Mouse (Mus musculus): ENCODE measurements around the gene Tmem234.

Tmem234 gene

DNA sequence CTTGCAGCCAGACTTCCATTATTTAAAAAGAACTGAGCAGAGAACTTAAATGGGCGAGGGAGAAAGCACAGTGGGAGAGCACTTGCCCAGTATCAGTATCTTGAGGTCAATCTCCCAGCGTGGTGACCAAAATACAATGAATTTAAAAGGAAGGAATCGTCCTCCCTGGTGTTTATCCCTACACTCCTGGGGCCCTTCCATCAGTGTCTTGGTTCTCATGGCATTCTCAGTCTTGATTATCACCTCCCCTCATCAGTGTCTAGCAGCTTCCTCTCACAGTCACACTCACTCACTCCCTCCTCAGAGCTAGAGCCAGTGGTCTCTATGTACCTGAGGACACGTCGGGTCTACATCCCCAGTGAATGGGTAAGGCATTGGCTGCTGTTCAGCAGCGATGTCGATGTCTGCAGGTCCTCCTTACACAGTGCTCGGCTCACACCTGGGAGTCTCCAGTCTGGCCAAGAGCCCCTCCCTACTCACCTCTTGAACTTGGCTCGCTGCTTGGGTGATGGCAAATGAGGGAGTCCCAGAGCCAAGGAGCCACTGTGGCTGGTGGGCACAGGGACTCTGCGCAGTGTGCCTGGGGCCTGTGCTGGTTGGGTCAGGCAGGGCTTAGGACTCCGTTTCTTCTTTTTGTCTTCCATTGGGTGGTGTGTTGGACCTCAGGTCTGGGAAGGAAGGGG is 21.8 kb downstream of the Tmem234 start:
- no peak for DNase-seq (ENCODE audit: low read depth, low spot score)

DNA sequence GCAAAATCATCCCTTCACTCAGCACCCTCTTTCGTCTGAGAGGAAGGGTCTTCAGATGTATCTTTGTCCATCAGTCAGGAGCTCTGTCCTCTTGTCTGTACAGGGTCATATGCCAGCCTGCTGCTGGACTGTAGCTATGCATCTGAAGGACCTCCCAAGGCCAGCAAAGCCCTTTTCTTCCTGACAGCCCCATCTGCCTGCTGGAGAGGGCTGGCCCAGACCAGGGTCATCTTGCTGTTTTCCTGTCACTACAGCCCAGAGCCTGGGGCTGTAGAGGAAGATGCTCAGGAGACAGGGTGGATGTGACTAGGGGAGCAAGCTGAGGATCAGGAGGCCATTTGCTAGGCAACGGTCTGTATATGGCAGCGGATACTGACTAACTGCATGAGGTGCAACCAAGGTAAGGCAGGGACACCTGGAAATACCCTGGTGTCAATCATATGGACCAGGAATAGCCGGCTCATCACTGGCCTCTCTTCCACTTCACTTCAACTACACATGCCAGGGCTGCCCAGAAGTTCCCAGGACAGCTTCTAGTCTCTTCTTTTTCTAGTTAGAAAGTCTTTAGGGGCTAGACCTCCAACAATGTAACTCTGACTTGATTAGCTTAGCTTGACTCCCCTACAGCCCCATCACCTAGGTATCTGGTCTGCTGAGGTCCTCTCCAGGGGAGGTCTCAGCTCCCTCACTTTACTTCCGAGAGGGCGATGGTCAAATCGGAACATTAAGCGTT is 22.5 kb downstream of the Tmem234 start:
- DNase-seq (ENCODE audit: low read depth, low spot score): no peak

DNA sequence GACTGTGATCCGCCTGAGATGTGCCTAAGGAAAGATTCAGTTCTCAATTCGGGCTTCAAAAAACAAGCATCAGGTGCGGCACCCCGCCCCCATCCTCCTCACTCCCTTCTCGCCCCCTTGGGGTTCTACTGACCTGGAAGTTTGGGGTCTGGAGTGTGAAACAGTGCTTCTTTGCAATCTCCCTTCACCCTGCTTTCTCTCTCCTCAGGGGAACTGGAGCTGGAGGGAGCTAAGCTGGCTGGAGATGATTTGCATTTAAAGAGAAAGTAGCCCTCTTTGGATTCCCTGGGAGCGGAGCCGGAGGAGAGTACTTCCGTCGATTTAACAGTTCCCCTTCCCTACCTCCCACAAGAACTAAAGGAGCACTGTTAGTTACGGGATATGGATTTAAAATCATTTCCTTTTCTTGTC is 23.2 kb downstream of the Tmem234 start, which contains the start of gene Ccdc28b:
Gene Ccdc28b, minus strand, starts transcription at position 267 of the 411 bp plus-strand sequence.
- DNase-seq (ENCODE audit: low read depth, low spot score): no peak

DNA sequence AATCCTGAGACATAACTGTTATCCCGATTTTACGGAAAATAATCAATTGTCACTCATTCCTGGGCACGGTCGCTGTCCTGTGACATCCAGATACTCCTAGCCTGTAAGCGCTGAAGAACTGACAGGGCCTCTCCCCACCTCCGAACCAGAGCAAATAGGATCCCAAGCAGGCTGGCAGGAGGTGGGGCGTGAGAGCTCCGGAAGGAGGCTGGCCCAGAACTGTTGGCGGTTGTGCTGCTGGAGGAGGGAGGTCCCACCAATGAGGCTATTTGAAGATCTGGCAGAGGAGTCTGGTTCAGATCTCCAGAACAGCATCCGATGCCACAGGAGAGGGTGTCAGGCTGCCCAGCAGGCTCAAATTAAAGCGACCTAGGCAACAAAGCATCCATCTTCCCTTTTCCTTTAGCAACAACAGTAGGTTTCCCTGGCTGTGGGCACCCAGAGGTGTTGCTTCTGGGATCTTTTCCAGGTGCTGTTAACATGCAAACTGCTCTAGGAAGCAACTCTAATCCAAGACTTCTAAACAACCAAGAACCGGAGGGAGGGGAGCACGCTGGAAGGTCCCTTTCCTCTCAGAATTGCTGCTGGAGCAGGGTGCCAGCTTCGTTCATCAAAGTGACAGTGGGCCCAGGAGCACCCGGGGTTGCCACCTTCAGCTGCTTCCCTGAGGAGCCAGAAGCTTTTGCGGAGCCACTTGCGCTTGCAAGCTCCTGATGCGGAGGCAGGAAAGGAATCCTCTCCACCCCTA is 24.0 kb downstream of the Tmem234 start:
- peak; percentile 95 for DNase-seq (ENCODE audit: low read depth, low spot score)

DNA sequence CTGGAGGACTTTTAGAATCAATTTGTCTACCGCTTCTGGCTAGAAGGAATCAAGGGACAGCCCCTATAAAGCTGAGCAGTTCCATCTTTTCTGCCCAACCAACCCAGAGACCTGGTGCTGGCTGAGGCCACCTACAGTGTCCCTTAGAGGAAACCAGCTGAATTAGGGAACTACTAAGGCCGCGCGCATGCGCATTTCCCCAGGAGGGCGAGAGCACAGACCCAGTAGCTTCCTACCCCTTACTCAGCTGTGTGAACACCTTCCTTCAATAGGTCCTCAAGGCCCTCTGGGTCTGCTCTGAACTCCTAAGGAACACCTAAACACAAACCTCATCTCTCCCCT is 24.5 kb downstream of the Tmem234 start:
- peak; percentile 81 for DNase-seq (ENCODE audit: low read depth, low spot score)

DNA sequence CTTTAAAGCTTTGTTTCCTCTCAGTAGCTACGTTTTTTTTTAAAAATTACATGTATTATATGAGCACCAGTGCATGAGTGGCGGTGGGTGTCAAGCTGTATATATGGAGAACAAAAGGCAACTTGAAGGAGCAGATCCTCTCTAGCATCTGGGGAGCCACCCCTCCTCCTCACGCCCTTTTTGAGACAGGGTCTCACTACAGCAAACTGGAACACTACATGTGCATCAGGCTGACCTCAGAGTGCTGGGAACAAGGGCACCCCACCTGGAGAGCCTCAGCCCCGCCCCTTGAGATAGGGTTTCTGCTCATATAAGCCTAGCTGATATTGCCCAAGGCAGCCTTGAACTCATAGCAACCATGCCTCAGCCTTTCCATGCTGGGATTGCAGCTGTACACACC is 25.0 kb downstream of the Tmem234 start:
- no peak for DNase-seq (ENCODE audit: low read depth, low spot score)

DNA sequence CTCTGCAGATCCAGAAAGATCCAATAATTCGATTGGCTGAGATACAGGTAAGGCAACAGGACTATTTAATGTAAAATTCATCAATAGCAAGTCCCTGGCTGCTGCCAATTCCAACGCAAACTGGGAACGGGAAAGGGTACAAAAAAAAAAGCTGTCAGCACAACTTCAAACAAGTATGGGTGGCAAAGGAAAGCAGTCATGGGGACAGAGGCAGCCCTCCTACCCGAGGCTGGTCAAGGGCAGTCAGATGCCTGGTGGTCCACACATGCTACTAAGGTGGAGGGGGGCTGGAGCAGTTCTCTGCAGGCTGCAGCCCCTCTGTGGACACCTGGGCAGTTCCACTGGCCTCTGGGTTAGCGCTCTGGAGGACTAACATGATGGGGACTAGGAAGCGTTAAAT is 25.6 kb downstream of the Tmem234 start:
- no peak for DNase-seq (ENCODE audit: low read depth, low spot score)

DNA sequence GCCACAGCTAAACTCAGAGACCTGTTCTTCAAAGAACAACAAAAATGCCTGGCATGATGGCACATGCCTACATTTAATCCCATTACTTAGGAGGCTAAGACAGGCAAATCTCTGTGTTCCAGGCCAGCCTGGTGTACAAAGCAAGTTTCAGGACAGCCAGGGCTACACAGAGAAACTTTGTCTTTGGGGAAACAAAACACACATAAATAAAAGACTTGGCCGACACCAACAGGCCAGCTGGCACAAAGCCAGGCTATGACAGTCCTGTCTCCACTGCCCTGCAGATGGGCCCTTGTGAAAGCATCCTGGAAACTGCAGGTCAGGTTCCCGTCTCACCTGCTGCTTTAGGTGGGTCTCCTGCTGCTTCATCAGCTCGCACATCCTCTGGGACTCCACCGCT is 30.5 kb downstream of the Tmem234 start:
- no peak for DNase-seq (ENCODE audit: low read depth, low spot score)

DNA sequence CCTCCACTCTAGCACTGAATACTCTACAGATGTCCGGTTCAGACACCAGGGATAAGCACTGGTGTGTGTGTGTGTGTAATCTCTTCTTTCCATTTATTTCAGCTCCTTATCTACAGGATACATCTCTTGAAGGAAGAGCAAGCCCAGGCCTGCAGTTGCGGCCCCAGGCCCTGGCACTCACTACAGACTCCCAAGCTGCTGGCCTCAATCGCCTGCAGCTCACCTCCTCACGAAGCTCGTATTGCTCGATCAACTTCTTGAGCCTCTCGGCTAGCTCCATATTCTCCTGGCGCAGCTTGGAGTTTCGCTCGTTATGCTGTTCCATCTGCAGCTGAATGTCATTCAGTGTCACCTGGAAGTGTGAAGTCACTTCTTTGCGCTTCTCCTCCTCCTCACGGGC is 31.4 kb downstream of the Tmem234 start:
- no peak for DNase-seq (ENCODE audit: low read depth, low spot score)

DNA sequence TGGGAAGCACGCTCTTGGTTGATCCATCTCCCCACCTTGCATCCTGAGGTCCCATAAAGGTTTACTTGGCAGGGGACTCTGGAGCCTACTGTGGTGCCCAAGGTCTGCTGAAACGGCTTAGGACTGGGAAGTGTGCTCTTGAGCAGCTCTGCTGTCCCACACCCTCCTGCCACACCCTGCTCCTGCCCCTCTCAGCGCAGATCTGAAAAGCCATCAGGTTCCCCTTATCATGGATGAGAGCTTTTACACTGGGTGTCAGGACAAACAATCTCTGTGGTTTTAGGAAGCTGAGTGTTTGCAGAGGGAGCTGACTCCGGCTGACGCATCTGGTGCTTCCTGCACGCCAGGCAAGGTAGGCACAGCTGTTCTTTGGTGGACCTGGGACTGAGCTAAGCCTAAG is 33.4 kb downstream of the Tmem234 start:
- no peak for DNase-seq (ENCODE audit: low read depth, low spot score)

DNA sequence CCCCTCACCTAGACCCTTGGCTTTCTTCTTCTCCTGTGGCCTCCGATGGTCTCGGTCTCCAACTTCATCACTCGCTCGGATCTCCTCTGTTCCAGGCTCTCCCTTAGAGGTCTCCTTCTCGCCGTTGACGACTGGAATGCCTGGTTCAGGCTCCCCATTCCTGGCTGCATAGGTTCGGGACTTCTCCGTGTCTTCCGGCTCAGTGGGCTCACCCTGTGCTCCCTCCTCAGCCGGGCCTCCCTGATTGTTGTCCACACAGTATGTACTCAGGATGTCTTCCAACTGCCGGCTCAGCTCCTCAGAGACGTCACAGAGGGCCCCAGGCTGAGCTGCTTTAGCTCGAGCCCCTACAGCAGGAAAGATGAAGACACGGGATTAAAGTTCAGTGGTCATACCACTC is 38.8 kb downstream of the Tmem234 start:
- DNase-seq (ENCODE audit: low read depth, low spot score): no peak

DNA sequence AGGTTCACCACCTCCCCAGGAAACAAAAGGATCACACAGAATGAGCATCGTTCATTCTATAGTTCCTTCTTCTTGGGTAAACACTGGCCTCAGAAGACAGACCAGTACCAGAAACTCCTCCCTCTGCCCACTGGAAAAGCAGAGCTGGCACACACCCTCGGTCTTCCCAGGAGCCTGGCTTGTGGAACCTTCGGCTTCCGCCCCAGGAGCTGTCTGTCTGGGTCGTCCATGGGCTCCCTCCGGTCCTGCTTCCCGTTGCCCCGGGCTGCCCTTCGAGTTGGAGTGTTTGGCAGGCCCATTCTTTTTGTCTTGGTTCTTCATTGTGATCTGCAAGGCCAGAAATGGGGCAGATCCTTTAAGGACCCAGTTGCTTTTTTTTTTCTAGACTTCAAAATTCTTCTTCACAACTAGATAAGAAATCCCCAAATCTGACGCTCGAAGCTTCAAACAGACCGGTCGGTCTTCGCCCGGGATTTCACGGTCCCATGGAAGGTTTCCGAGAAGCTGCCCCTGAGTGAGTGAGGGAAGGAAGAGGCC is 39.7 kb downstream of the Tmem234 start:
- DNase-seq (ENCODE audit: low read depth, low spot score): no peak

DNA sequence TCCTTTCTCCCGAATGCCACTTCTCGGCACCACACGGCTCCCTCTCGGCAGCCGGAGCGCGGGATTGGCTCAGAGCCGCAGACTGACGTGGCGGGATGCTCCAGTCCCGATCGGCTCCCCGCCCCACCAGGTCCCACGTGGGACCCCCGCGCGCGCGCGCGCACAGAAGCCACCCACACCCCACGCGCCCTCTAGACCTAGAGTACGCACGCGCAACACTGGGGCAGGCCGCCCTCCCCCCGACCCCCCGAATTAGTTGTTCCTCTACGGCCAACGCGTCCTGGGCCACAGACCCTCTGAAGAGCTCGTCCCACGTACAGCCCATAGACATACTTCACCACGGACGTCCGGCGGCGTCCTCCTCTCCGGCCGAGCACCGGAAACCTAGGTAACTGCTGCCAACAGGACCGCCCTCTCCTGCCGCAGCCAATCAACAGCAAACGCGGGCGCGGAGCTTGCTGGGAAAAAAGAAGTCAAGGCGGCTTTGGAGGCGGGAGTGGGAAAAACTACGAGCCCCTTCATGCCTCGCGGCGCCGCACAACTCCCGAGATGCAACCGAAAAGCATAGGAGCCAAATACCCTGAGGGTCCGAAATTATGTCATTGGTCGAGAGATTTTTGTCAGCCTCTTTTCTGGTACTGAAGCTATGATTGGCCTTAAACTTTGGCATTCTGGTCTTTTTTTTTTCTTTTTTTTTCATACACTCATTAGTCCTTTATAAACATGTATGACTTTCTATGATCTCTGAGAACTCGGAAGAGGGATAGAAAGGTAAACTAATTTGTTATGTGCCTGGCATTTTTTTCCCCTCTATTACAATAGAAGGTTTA is 40.4 kb downstream of the Tmem234 start, which contains the start of gene Txlna:
Gene Txlna, minus strand, starts transcription at position 428 of the 830 bp plus-strand sequence.
- DNase-seq (ENCODE audit: low read depth, low spot score): peak; percentile 97

DNA sequence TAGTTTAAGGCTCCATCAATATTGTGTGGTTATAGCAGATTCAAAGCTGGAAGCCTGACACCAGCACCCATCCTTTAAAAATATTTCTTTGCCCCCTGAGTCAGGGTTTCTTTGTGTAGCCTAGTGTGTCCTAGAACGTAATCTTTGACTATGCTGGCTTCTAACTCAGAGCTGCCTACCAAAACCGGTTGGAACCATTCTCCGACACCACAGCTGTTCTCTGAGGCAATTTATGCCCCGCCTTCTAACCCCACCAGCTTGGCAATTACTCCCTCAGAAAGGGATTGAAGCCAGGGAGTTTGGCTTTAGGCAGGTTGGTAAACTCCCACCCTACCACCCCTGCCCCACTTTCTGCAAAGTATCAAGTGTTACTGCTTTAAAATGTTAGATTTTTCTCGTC is 41.3 kb downstream of the Tmem234 start:
- no peak for DNase-seq (ENCODE audit: low read depth, low spot score)

DNA sequence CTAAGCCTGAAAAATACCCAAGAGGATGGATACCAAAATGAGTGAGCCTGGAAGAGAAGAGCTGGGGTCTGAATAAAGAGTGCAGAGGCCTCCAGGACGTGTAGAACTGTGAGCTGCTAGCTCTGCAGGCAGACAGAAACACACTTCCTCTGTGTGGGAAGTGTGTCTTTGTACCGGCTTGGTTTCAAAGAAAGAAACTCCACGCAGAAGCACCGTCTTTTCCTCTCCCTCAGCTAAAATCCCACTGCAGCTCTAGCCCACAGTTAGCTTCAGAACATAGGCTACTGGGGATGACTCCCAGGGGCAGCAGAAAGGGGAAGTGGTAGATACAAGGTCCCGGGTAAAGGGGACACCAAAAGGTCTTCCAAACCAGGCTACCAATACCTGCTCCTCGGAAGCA is 44.7 kb downstream of the Tmem234 start:
- DNase-seq (ENCODE audit: low read depth, low spot score): no peak

DNA sequence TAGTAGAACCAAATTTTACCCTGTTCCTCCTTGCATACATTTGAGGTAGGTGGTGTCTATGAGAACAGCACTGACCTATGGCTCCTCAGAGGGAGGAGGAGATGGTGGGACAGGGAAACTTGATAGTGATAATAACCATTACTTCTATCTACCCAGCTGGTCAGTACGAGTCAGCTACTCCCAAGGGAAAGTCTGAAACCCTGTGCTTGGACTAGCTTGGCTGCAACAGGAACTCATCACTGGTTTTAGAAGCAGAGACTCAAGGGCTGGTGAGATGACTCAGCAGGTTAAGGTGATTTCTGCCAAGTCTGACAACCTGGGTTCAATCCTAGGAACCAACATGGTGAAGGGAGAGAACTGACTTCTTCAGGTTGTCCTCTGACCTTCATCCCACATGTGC is 48.2 kb downstream of the Tmem234 start:
- no peak for DNase-seq (ENCODE audit: low read depth, low spot score)

DNA sequence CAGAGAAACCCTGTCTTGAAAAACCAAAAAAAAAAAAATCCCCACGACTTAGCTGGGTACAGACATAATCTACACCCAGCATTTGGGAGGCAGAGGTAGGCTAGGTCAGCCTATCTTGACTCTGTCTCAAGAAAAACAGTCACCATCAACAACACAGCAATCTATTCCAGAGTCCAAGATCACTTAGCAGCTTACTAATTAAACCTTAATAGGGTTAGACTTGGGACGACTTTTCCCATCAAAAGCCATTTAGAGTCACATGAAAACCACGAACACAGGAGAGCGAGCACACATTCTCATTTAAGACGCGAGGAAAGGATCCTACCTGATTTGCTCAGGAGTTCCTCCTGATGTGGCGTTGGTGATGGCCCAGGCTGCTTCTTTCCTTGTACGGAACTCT is 49.9 kb downstream of the Tmem234 start:
- DNase-seq (ENCODE audit: low read depth, low spot score): no peak

DNA sequence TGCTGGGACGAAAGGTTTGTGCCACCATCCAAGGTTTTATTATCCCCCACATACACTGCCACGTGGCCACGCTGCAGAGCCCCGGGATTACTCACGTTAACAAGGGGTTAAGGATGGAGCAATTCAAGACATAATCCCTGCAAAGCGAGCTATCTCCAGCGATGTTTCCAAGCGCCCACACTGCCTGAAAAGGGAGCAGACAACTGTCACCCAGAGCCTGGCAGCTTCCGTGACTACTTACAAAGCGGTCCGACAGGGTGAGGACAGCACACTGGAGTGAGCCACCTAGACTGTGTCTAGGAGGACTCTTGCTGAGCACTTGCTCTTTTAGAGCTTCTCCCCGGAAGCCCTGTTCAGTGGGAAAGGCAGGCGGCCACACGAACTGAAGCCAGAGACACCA is 54.3 kb downstream of the Tmem234 start:
- no peak for DNase-seq (ENCODE audit: low read depth, low spot score)

DNA sequence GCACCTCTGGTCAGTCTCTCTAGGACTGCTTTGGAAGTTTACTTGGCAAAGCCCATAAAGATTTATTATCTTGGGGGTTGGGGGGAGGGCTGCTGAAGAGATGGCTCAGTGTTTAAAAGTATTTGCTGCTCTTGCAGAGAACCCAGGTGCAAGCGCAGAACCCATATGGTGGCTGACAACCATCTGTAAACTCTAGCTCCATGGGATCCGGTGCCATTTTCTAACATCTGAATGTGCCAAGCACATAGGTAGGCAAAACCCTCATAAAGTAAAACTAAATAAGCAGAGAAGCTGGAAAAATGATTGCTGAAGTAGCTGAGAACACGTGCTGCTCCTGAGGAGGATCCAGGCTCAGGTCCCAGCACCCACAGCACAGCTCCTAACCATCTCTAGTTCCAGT is 61.1 kb downstream of the Tmem234 start:
- DNase-seq (ENCODE audit: low read depth, low spot score): no peak

DNA sequence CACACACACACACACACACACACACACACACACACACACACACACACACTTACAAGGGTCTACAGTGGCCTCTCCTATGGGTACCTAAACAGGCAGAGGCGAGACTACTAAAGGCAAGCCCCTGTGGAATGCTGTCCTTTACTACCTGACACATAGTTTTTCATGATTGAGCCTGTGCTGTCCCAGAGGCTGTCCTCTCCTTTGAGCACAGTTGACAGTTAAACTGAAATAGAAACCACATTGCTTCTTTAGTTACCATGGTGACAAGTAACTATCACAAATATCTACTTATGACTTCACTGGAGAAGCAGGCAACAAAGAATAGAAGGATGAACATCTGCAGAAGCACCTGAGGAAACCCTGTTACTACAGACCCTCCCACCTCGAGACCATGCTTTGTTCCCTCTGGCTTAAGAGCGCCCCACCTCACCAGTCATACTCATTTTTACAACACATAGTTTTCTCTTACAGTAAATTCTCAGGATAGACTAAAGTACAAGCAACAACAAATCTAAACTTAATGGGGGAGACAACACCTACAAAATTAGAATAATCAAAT is 61.9 kb downstream of the Tmem234 start:
- DNase-seq (ENCODE audit: low read depth, low spot score): no peak

DNA sequence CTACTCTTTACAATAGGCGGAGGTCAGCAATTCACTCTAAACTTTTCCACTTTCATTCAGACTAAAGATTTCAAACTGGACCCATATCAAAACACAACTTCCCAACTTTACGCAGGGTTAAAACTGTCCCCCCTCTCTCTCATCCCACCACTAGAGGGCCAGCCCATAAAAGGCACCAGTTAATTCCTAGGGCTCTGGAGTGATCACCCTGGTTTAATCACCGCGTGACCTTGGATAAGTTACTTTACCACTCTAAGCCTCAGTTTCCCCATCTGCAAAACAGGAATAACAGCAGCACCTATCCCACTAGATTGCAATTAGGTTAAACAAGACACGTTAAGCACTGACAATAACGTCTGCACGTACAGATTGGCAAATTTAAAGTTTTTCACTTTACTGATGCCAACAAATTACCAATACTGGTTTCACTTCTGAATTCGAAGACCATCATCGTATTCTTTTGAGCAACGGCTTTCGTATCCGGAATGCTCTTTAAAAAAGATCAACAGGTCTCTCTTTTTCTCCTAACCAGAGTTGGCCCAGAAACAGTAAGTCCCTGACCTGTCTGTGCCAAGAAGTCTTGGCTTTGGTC is 71.1 kb downstream of the Tmem234 start:
- peak; percentile 62 for DNase-seq (ENCODE audit: low read depth, low spot score)
